Mouse (Mus musculus) liver, postnatal 0 days (tissue): Measurements from ENCODE around the gene Itga6. TPM values are rescaled to one million over a fixed set of nuclear protein-coding genes. Genes with fewer than 3 reads are reported as not detected.

ENCODE experiments used
- ATAC-seq: fragments of 200-750 bp; cut with Nextera tagmentation; 2 replicates; pipeline ENCODE4 v1.8.0; 2017; ENCODE audit warnings: mild to moderate bottlenecking, moderate library complexity
- DNase-seq: peaks from one replicate; pipeline ENCODE4 v3.0.0-alpha.2; 2016
- H3K27ac ChIP-seq: fragments of 300-500 bp; sonication (generic); 2 replicates; pipeline ENCODE4 v1.5.1; 2014; ENCODE audit warnings: antibody characterized with exemption, moderate library complexity, mild to moderate bottlenecking, low read depth
- H3K27me3 ChIP-seq: fragments of 300-500 bp; sonication (generic); 2 replicates; pipeline ENCODE4 v1.6.1; 2014; ENCODE audit warnings: low read length, control low read depth, mixed read lengths; ENCODE audit not compliant: insufficient read depth
- H3K36me3 ChIP-seq: fragments of 300-500 bp; sonication (generic); replicated peaks from 2 replicates; pipeline ENCODE4 v1.6.1; 2014; ENCODE audit warnings: mild to moderate bottlenecking, control low read depth, low read length, moderate library complexity, mixed read lengths; ENCODE audit not compliant: insufficient read depth
- H3K4me1 ChIP-seq: fragments of 300-500 bp; sonication (generic); 2 replicates; pipeline ENCODE4 v1.6.1; 2014; ENCODE audit warnings: antibody characterized with exemption, mild to moderate bottlenecking, control low read depth; ENCODE audit not compliant: insufficient read depth
- H3K4me2 ChIP-seq: fragments of 300-500 bp; sonication (generic); 2 replicates; pipeline ENCODE4 v1.6.1; 2014; ENCODE audit warnings: low read depth, mild to moderate bottlenecking, low read length, moderate library complexity, mixed read lengths
- H3K4me3 ChIP-seq: fragments of 300-500 bp; sonication (generic); 2 replicates; pipeline ENCODE4 v1.5.1; 2014; ENCODE audit warnings: low read depth, low read length
- H3K9ac ChIP-seq: fragments of 300-500 bp; sonication (generic); replicated peaks from 2 replicates; pipeline ENCODE4 v1.6.1; 2014; ENCODE audit warnings: mild to moderate bottlenecking, moderate library complexity
- H3K9me3 ChIP-seq: fragments of 300-500 bp; sonication (generic); 2 replicates; pipeline ENCODE4 v1.6.1; 2016; ENCODE audit warnings: mild to moderate bottlenecking, control low read depth, low read length, mixed read lengths
- CTCF ChIP-seq: sonication (generic); IDR thresholded peaks from 2 replicates; pipeline ENCODE4 v1.5.1; 2016; ENCODE audit warnings: antibody characterized with exemption, low read depth
- EP300 ChIP-seq: IDR thresholded peaks from 2 replicates; pipeline ENCODE4 v1.6.1; 2016; ENCODE audit warnings: antibody characterized with exemption, low read depth, mild to moderate bottlenecking
- WGBS: fragments of 180-500 bp; shearing (Covaris S2); extraction: QIAGEN DNeasy Blood & Tissue Kit; methylation state at CpG from one replicate; pipeline ENCODE4 v1.1.7; 2014; ENCODE audit not compliant: insufficient replicate concordance; 5-methylcytosine and 5-hydroxymethylcytosine counted together
- polyA plus RNA-seq: library from polyadenylated mRNA; unstranded; fragments of >200 nt; fragmentation: Nextera tagmentation; extraction: Ambion mirVana; gene quantifications from 2 replicates; pipeline ENCODE4 v1.2.1, GENCODE M21; 2015

The Itga6 gene
- polyA plus RNA-seq, 1 experiment from 2014 or later = 7.5 TPM

DNA sequence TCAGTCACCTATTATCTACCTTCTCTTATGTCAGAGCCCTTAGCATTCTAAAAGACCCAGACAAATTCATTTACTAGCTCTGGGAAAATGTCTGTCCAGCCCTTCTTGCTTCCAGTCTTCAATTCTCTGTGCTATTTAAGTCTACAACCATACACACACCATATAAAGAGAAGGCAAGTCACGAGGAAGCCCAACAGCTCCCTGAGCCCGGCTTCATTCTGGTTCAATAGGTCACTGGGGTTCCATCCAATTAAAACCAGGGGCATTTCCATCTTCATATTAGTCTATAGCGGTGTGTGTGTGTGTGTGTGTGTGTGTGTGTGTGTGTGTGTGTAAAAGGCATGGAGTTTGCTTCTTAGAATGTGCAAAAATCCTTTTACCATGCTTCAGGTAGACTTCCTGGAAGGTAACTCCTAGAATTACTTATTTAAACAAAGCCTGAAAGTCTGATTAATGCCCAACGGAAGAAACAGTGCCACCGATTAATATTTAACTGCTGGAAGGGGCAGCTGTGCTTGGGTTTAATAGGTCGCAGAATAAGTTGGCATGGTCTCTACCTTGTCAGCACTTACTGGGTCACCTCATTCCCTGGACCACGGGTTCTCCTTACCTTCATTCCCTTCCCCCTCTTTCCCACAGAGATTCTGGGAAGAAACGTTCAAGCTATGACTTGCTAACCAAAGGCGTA, 6.1 kb upstream of the Itga6 start:
- H3K27me3 ChIP-seq = no peaks in the 10 kb centered on the region
- ATAC-seq = no peak
- no peak overlapping the region for H3K9ac ChIP-seq
- H3K4me3 ChIP-seq = no peak overlapping the region
- DNase-seq = no peak
- no peaks in the 10 kb centered on the region for H3K9me3 ChIP-seq
- peaks cover 9% of the 10 kb centered on the region for H3K4me1 ChIP-seq
- 0 out of 2 replicates have a peak overlapping the region, but pooled peaks have one; percentile 15 for H3K4me2 ChIP-seq
- WGBS = 57% methylated on average over 9 of the region's 9 CpGs
- H3K36me3 ChIP-seq = no peaks in the 10 kb centered on the region
- TF ChIP-seq CTCF = no peak
- TF ChIP-seq EP300 = no peak
- no peak overlapping the region for H3K27ac ChIP-seq

DNA sequence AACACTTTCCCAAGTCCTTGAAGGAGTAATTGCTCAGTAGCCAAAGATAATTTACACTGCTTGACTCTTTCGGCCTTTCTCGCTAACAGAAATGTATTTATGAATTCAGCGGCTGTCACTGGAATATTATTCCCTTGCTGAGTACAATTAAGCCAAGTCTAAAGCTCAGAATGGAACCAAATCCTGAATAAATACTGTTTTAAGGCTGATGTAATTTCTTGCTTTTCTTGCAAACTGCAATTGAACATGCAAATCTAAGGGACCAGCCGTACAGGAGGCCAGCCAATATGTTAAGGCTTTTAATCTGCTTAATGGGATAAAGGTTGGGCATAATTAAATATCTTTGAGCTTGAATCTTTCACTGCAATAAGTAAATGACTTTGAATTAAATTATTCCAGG, 2.9 kb upstream of the Itga6 start:
- Histone ChIP-seq H3K36me3 (no peaks in the 10 kb centered on the region), H3K4me3 (no peak overlapping the region), H3K4me2 (no peak overlapping the region), H3K4me1 (peaks cover 17% of the 10 kb centered on the region), H3K9me3 (no peaks in the 10 kb centered on the region), H3K27ac (no peak overlapping the region), H3K9ac (no peak overlapping the region), H3K27me3 (no peaks in the 10 kb centered on the region)
- no peak for DNase-seq
- 87% methylated on average over 4 of the region's 4 CpGs for WGBS
- no peak for TF ChIP-seq CTCF
- no peak for TF ChIP-seq EP300
- ATAC-seq = no peak

DNA sequence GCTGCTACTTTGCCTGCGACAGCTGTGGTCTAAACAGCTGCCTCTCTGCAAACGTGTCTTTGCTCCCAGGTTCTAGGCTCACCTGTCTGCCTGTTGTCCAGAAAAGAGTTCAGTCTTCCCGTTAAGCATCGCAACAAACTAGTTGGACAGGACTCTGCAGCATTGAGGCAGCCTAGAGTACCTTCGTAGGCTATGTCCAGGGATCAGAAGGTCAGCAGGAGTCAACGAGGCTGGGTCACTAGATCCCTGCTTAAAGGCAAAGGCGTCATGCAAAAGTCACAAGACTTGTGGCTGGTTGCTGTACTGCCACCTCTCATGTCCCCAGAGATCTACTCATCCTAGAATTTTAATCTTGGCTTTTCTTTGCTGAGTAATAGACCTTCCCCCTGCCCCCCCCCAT, 2.0 kb upstream of the Itga6 start:
- no peak for DNase-seq
- Histone ChIP-seq H3K36me3 (no peaks in the 10 kb centered on the region), H3K27me3 (no peaks in the 10 kb centered on the region), H3K4me1 (peaks cover 17% of the 10 kb centered on the region), H3K27ac (no peak overlapping the region), H3K9me3 (no peaks in the 10 kb centered on the region), H3K4me3 (no peak overlapping the region), H3K4me2 (no peak overlapping the region), H3K9ac (no peak overlapping the region)
- WGBS = 63% methylated on average over 7 of the region's 7 CpGs
- no peak for ATAC-seq
- TF ChIP-seq EP300 (no peak), CTCF (no peak)

DNA sequence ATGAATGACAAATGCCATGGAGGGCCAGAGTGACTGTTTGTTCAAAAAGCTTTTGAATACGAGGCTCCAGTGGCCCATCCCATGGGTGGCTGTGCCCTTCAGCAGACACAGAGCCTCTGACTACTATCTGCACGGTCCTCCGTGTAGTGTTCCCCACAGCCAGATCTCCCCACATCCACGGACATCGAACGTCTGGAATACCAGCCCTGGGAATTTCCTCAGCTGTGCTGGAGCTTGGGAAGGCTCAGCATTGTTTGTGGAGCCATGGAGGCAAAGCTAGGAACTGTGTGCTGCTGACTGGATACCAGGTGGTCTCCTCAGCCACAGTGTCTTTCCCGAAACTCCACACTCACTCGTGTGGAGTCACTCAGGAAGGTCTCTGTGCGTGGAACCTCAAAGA, 1.1 kb upstream of the Itga6 start:
- H3K27me3 ChIP-seq = no peaks in the 10 kb centered on the region
- H3K27ac ChIP-seq = peak overlapping the region; percentile 34; the same call in 1 of the 2 replicates
- 17% methylated on average over 9 of the region's 9 CpGs for WGBS
- ATAC-seq (no peak; the same call in 1 of the 2 replicates), DNase-seq (no peak)
- H3K4me2 ChIP-seq = peak overlapping the region; percentile 24; the same call in 1 of the 2 replicates
- H3K9ac ChIP-seq = no peak overlapping the region
- no peaks in the 10 kb centered on the region for H3K36me3 ChIP-seq
- H3K4me3 ChIP-seq = no peak overlapping the region
- TF ChIP-seq EP300 (no peak), CTCF (no peak)
- H3K4me1 ChIP-seq = peaks cover 17% of the 10 kb centered on the region
- no peaks in the 10 kb centered on the region for H3K9me3 ChIP-seq

DNA sequence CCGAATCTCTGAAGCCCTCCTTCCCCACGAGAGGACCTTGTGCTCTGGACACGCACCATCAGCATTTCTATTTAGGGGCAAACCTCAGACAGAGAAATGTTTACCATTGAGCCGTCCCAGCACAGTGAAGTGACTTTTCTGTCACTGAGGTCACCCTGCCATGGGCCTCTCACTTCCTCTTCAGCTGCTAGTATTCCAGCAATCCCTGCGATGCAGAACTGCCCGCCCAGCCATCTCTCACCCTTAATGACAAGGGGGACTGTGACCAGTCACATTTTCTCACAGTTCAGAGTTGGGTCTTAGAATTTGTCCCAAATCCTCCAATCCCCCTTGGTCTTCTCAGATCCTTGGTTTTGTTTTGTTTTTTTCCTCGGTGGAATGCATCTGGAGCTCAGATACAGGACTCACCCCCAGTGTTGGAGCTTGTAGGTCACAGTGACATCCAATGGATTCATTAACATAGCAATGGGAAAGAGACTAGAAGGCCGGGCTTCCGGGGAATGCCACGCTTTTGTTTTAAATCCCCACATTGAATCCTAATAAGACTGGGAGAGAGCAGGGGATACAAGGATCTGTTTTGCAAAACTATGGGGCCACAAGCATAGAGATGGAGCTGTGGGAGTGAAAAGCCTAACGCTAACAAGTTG, 432 bp upstream of the Itga6 start:
- Histone ChIP-seq H3K4me1 (peaks cover 17% of the 10 kb centered on the region), H3K9me3 (no peaks in the 10 kb centered on the region), H3K27ac (peak overlapping the region; percentile 34; the same call in 1 of the 2 replicates), H3K27me3 (no peaks in the 10 kb centered on the region), H3K4me3 (no peak overlapping the region), H3K9ac (no peak overlapping the region), H3K4me2 (peak overlapping the region; percentile 24; the same call in 1 of the 2 replicates), H3K36me3 (no peaks in the 10 kb centered on the region)
- WGBS = 14% methylated on average over 11 of the region's 11 CpGs
- TF ChIP-seq CTCF = no peak
- TF ChIP-seq EP300 = no peak
- peak; percentile 64; the same call in 1 of the 2 replicates for ATAC-seq
- peak; percentile 53 for DNase-seq

DNA sequence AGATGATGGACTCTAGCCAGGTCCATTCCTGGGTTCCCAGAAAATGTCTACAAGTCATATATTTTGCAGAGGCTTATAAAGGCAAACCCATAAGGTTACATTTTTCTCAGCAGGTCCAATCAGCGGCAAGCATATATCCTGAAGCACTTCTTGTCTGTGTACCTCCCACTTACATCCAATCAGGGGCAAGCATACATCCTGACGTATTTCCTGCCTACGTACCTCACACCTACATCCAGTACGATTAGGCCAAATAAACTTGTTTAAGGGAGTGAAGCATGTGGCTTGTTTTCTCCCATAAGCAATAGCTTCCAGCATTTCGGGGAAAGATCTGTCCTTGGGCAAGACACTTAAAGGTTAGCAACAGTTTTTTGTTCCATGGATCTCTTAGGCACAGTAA, 3.0 kb downstream of the Itga6 start:
- TF ChIP-seq EP300 (no peak), CTCF (no peak)
- Histone ChIP-seq H3K27me3 (no peaks in the 10 kb centered on the region), H3K36me3 (no peaks in the 10 kb centered on the region), H3K27ac (no peak overlapping the region), H3K9me3 (no peaks in the 10 kb centered on the region), H3K4me3 (no peak overlapping the region), H3K9ac (no peak overlapping the region), H3K4me1 (peaks cover 19% of the 10 kb centered on the region), H3K4me2 (no peak overlapping the region)
- DNase-seq (no peak), ATAC-seq (no peak)
- WGBS = 75% methylated on average over 5 of the region's 5 CpGs
